Mouse (Mus musculus): Measurements from ENCODE around the gene Gm11992. TPM values are rescaled to one million over a fixed set of nuclear protein-coding genes. Genes with fewer than 3 reads are reported as not detected.

The Gm11992 gene
- polyA plus RNA-seq (2014; fragmentation: Nextera tagmentation; extraction: Ambion mirVana): 0.79 and 1.3 TPM in 2 replicates

- Histone ChIP-seq H3K4me3 (ENCODE audit: low read depth, low read length) (peak within 1 kb of the TSS; percentile 52), H3K9ac (ENCODE audit: low read depth, low read length) (peak within 1 kb of the TSS; percentile 27; the same call in 1 of the 2 replicates), H3K36me3 (ENCODE audit: control insufficient read depth, insufficient read depth, low read length) (no peaks in the 10 kb centered on the region), H3K4me2 (replicated peaks; ENCODE audit: low read depth, low read length) (peak within 1 kb of the TSS; percentile 96), H3K4me1 (replicated peaks; ENCODE audit: control insufficient read depth, insufficient read depth, low read length) (no peaks in the 10 kb centered on the region; the same call in 1 of the 2 replicates), H3K9me3 (ENCODE audit: control insufficient read depth, low read length) (no peaks in the 10 kb centered on the region), H3K27ac (ENCODE audit: low read depth, low read length) (no peak within 1 kb of the TSS), H3K27me3 (ENCODE audit: control insufficient read depth, insufficient read depth, low read length) (0 out of 2 replicates have a peak, but pooled peaks cover 4% of the 10 kb centered on the region)
- DNase-seq (ENCODE audit: low spot score): peak; percentile 90
- peak; percentile 100 for ATAC-seq (ENCODE audit: low FRiP score)
- WGBS: 7% methylated on average over 21 of the region's 21 CpGs
These were observed at the start of gene Gm11992 for GRCm38 (mm10) chr11:9048011-9048702. Gene Gm11992, plus strand, starts transcription at chr11:9048594.

DNA sequence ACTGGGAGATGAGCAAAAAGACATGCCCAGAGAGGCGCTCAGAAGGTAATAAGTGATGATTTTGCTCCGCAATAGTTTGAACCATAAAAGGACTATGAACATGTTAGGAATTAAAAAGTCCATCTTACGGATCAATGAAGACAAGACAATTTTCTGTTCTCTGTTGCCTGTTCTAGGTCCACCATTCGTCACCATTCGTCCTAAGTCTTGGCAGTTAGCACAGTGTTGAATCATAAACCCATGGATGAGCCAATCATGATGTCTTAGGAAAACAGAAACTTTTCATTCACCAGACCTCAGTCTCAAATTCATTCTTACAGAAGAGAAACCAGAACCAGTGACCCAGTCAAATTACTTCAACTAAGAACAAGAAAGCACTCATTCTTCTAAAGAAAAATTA is 39.6 kb upstream of the Gm11992 start:
- Histone ChIP-seq H3K9me3 (ENCODE audit: control insufficient read depth, low read length) (no peaks in the 10 kb centered on the region), H3K27me3 (ENCODE audit: control insufficient read depth, insufficient read depth, low read length) (no peaks in the 10 kb centered on the region), H3K27ac (ENCODE audit: low read depth, low read length) (no peak overlapping the region), H3K4me2 (replicated peaks; ENCODE audit: low read depth, low read length) (no peak overlapping the region), H3K4me1 (replicated peaks; ENCODE audit: control insufficient read depth, insufficient read depth, low read length) (no peaks in the 10 kb centered on the region), H3K9ac (ENCODE audit: low read depth, low read length) (no peak overlapping the region), H3K4me3 (ENCODE audit: low read depth, low read length) (no peak overlapping the region), H3K36me3 (ENCODE audit: control insufficient read depth, insufficient read depth, low read length) (0 out of 2 replicates have a peak, but pooled peaks cover 3% of the 10 kb centered on the region)
- no peak for ATAC-seq (ENCODE audit: low FRiP score)
- DNase-seq (ENCODE audit: low spot score): no peak
- WGBS: 95% methylated on average over 5 of the region's 5 CpGs

GRCm38 (mm10) chr11:9010416-9010815 is 38.0 kb upstream of the Gm11992 start:
- ATAC-seq (ENCODE audit: low FRiP score): peak; percentile 73
- H3K9me3 ChIP-seq (ENCODE audit: control insufficient read depth, low read length): no peaks in the 10 kb centered on the region
- peak overlapping the region; percentile 64 for H3K4me3 ChIP-seq (ENCODE audit: low read depth, low read length)
- no peaks in the 10 kb centered on the region for H3K4me1 ChIP-seq (replicated peaks; ENCODE audit: control insufficient read depth, insufficient read depth, low read length)
- H3K4me2 ChIP-seq (replicated peaks; ENCODE audit: low read depth, low read length): peak overlapping the region; percentile 75
- no peak for DNase-seq (ENCODE audit: low spot score)
- no peaks in the 10 kb centered on the region for H3K36me3 ChIP-seq (ENCODE audit: control insufficient read depth, insufficient read depth, low read length)
- WGBS: under 1% methylated on average over 7 of the region's 7 CpGs
- peak overlapping the region; percentile 76 for H3K27ac ChIP-seq (ENCODE audit: low read depth, low read length)
- peak overlapping the region; percentile 76 for H3K9ac ChIP-seq (ENCODE audit: low read depth, low read length)
- H3K27me3 ChIP-seq (ENCODE audit: control insufficient read depth, insufficient read depth, low read length): no peaks in the 10 kb centered on the region

GRCm38 (mm10) chr11:9010853-9011339 is 37.5 kb upstream of the Gm11992 start, which contains the start of gene Hus1:
Gene Hus1, minus strand, starts transcription at chr11:9011191.
- peak within 1 kb of the TSS; percentile 76 for H3K9ac ChIP-seq (ENCODE audit: low read depth, low read length)
- under 1% methylated on average over 43 of the region's 43 CpGs for WGBS
- H3K9me3 ChIP-seq (ENCODE audit: control insufficient read depth, low read length): no peaks in the 10 kb centered on the region
- H3K36me3 ChIP-seq (ENCODE audit: control insufficient read depth, insufficient read depth, low read length): no peaks in the 10 kb centered on the region
- no peaks in the 10 kb centered on the region for H3K4me1 ChIP-seq (replicated peaks; ENCODE audit: control insufficient read depth, insufficient read depth, low read length)
- H3K4me3 ChIP-seq (ENCODE audit: low read depth, low read length): peak within 1 kb of the TSS; percentile 64
- ATAC-seq (ENCODE audit: low FRiP score) (peak; percentile 97), DNase-seq (ENCODE audit: low spot score) (peak; percentile 85)
- peak within 1 kb of the TSS; percentile 76 for H3K27ac ChIP-seq (ENCODE audit: low read depth, low read length)
- no peaks in the 10 kb centered on the region for H3K27me3 ChIP-seq (ENCODE audit: control insufficient read depth, insufficient read depth, low read length)
- H3K4me2 ChIP-seq (replicated peaks; ENCODE audit: low read depth, low read length): peak within 1 kb of the TSS; percentile 75

DNA sequence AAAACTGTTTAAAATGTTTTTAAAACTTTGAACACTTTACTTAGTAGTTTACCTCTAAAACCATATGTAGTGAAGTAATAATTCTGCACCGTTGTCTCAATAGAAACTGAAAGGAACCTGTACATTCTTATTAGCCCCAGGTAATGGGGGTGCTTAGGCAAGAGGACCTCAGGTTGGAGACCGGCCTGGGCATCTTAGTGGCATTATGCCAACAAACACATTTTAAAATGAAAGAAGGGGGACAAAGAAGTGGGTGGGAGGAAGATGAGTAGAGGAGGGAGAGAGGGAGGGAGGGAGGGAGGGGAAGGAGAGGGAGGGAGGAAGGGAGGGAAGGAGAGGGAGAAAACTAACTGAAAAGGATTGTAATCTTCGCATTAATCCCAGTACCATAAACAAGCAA is 37.0 kb upstream of the Gm11992 start:
- peak overlapping the region; percentile 75 for H3K4me2 ChIP-seq (replicated peaks; ENCODE audit: low read depth, low read length)
- no peaks in the 10 kb centered on the region for H3K4me1 ChIP-seq (replicated peaks; ENCODE audit: control insufficient read depth, insufficient read depth, low read length)
- ATAC-seq (ENCODE audit: low FRiP score): peak; percentile 58
- H3K4me3 ChIP-seq (ENCODE audit: low read depth, low read length): peak overlapping the region; percentile 64
- peak overlapping the region; percentile 76 for H3K9ac ChIP-seq (ENCODE audit: low read depth, low read length)
- peak; percentile 42 for DNase-seq (ENCODE audit: low spot score)
- H3K9me3 ChIP-seq (ENCODE audit: control insufficient read depth, low read length): no peaks in the 10 kb centered on the region
- H3K27ac ChIP-seq (ENCODE audit: low read depth, low read length): no peak overlapping the region
- H3K27me3 ChIP-seq (ENCODE audit: control insufficient read depth, insufficient read depth, low read length): no peaks in the 10 kb centered on the region
- no peaks in the 10 kb centered on the region for H3K36me3 ChIP-seq (ENCODE audit: control insufficient read depth, insufficient read depth, low read length)
- 3% methylated on average over 3 of the region's 3 CpGs for WGBS

DNA sequence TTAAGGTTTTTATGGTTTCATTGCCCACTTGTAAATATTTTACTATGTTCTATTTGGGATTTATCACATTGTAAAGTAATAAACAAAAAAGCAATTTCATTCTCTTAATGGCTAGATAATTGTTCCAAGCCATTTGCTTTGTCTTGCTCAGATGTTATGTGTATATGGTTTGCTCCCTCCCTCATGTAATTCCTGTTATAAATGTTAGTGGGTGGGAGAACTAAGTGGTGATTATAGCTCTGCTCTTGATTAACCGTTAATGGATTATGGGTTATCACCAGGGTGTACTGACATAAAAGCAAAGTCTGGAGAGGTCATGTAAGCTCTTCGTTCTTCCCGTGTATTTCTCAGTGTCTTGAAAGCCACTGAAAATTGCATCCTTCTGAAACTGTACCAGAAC is 33.7 kb upstream of the Gm11992 start:
- Histone ChIP-seq H3K36me3 (ENCODE audit: control insufficient read depth, insufficient read depth, low read length) (no peaks in the 10 kb centered on the region), H3K4me3 (ENCODE audit: low read depth, low read length) (no peak overlapping the region), H3K27me3 (ENCODE audit: control insufficient read depth, insufficient read depth, low read length) (no peaks in the 10 kb centered on the region), H3K27ac (ENCODE audit: low read depth, low read length) (no peak overlapping the region), H3K9me3 (ENCODE audit: control insufficient read depth, low read length) (no peaks in the 10 kb centered on the region), H3K4me2 (replicated peaks; ENCODE audit: low read depth, low read length) (no peak overlapping the region), H3K4me1 (replicated peaks; ENCODE audit: control insufficient read depth, insufficient read depth, low read length) (no peaks in the 10 kb centered on the region), H3K9ac (ENCODE audit: low read depth, low read length) (no peak overlapping the region)
- no peak for DNase-seq (ENCODE audit: low spot score)
- ATAC-seq (ENCODE audit: low FRiP score): no peak
- WGBS: 90% methylated on average over 3 of the region's 3 CpGs

GRCm38 (mm10) chr11:9018491-9019267 is 29.7 kb upstream of the Gm11992 start:
- no peaks in the 10 kb centered on the region for H3K4me1 ChIP-seq (replicated peaks; ENCODE audit: control insufficient read depth, insufficient read depth, low read length)
- no peak for DNase-seq (ENCODE audit: low spot score)
- no peak overlapping the region for H3K4me3 ChIP-seq (ENCODE audit: low read depth, low read length)
- 82% methylated on average over 6 of the region's 6 CpGs for WGBS
- no peak overlapping the region for H3K4me2 ChIP-seq (replicated peaks; ENCODE audit: low read depth, low read length)
- no peaks in the 10 kb centered on the region for H3K9me3 ChIP-seq (ENCODE audit: control insufficient read depth, low read length)
- no peaks in the 10 kb centered on the region for H3K27me3 ChIP-seq (ENCODE audit: control insufficient read depth, insufficient read depth, low read length)
- no peaks in the 10 kb centered on the region for H3K36me3 ChIP-seq (ENCODE audit: control insufficient read depth, insufficient read depth, low read length)
- no peak for ATAC-seq (ENCODE audit: low FRiP score)
- H3K27ac ChIP-seq (ENCODE audit: low read depth, low read length): no peak overlapping the region
- no peak overlapping the region for H3K9ac ChIP-seq (ENCODE audit: low read depth, low read length)

- no peak for ATAC-seq (ENCODE audit: low FRiP score)
These were observed 28.2 kb upstream of the Gm11992 start for GRCm38 (mm10) chr11:9020207-9020606.

More at GRCm38 (mm10) chr11:9020207-9020606, 28.2 kb upstream of the Gm11992 start:
- H3K27me3 ChIP-seq (ENCODE audit: control insufficient read depth, insufficient read depth, low read length): no peaks in the 10 kb centered on the region
- H3K4me2 ChIP-seq (replicated peaks; ENCODE audit: low read depth, low read length): no peak overlapping the region
- WGBS: 96% methylated on average over 5 of the region's 5 CpGs
- no peaks in the 10 kb centered on the region for H3K9me3 ChIP-seq (ENCODE audit: control insufficient read depth, low read length)
- H3K27ac ChIP-seq (ENCODE audit: low read depth, low read length): no peak overlapping the region
- no peaks in the 10 kb centered on the region for H3K36me3 ChIP-seq (ENCODE audit: control insufficient read depth, insufficient read depth, low read length)
- no peak overlapping the region for H3K4me3 ChIP-seq (ENCODE audit: low read depth, low read length)
- no peak for DNase-seq (ENCODE audit: low spot score)
- no peak overlapping the region for H3K9ac ChIP-seq (ENCODE audit: low read depth, low read length)
- H3K4me1 ChIP-seq (replicated peaks; ENCODE audit: control insufficient read depth, insufficient read depth, low read length): no peaks in the 10 kb centered on the region
